Mouse (Mus musculus) c-Kit-positive CD71-positive TER-119-negative erythroid progenitor cells, embryonic 14.5 days (primary cell): Measurements from ENCODE around the gene Dnajc16.
A peak's percentile ranks its signal among the peaks of the same experiment; 100 is the strongest.

Experiments
- DNase-seq: peaks from one replicate; pipeline ENCODE4 v3.0.0-alpha.2; 2013; ENCODE audit warnings: low read depth

The Dnajc16 gene

GRCm38 (mm10) chr4:141724594-141724993, 66.1 kb downstream of the Dnajc16 start:
- no peak for DNase-seq

GRCm38 (mm10) chr4:141723673-141724068, 67.1 kb downstream of the Dnajc16 start:
- no peak for DNase-seq

GRCm38 (mm10) chr4:141722731-141723672, 67.7 kb downstream of the Dnajc16 start, which contains the start of gene Ddi2:
Gene Ddi2 (minus strand): TSS chr4:141723419.
- DNase-seq: peak; percentile 81

- DNase-seq: no peak
These were observed 68.8 kb downstream of the Dnajc16 start for GRCm38 (mm10) chr4:141721961-141722360.

GRCm38 (mm10) chr4:141720761-141721523, 69.8 kb downstream of the Dnajc16 start:
- DNase-seq: no peak

- no peak for DNase-seq
These were observed 71.4 kb downstream of the Dnajc16 start for GRCm38 (mm10) chr4:141719304-141719703.

GRCm38 (mm10) chr4:141717633-141718032, 73.1 kb downstream of the Dnajc16 start:
- DNase-seq: no peak

GRCm38 (mm10) chr4:141715027-141715426, 75.7 kb downstream of the Dnajc16 start:
- no peak for DNase-seq

GRCm38 (mm10) chr4:141713598-141714142, 77.1 kb downstream of the Dnajc16 start:
- DNase-seq: no peak

GRCm38 (mm10) chr4:141711250-141711649, 79.5 kb downstream of the Dnajc16 start:
- no peak for DNase-seq
